Mouse (Mus musculus): Measurements from ENCODE around the gene Ndufa4l2. TPM values are rescaled to one million over a fixed set of nuclear protein-coding genes. Genes with fewer than 3 reads are reported as not detected.
A peak's percentile ranks its signal among the peaks of the same experiment; 100 is the strongest.

Ndufa4l2 gene
- total RNA-seq, 4 experiments from 2014 or later = 42.4 to 64.4 (median 50.7) TPM

- no peak for DNase-seq
Measured at GRCm38 (mm10) chr10:127526681-127527080, 11.9 kb downstream of the Ndufa4l2 start.

DNA sequence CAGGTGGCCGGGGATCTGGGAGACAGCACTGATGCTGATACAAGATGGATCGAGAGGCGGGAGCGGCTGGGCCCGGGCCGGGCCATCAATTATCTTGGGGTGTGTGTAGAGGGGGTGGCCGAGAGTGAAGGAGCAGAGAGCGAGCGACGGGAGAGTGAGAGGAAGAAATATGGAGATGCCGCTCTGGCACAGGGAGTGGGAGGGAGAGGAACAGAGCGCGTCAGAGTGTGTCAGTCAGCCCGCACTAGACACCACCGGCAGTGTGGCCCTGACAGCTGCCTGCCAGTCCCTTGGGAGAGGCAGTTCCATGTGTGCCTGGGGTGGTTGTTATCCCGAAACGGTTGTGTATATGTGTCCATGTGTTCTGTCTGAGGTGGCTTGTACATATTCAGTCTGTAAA lies 12.7 kb downstream of the Ndufa4l2 start:
- no peak for DNase-seq

DNA sequence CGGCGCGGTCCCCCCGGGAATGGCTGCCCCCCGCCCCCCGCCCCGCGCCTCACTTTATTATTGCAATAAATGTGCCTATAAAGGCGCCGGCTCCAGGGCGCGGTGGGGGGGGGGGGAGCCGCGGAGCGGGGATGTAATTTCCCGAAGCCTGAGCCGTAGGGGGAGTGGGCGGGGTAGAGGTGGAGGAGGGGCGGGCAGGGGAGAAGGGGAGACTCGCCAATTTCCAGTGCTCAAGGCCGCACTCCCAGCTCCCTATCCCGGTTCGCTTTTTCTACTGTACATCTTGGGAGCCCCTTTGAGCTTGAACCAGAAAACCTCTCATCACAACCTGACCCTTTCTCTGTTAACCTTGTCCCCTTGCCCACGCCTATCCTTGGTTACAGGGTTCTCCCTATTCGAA lies 16.2 kb downstream of the Ndufa4l2 start:
- no peak for DNase-seq

- DNase-seq = no peak
Measured at GRCm38 (mm10) chr10:127531548-127531947, 16.8 kb downstream of the Ndufa4l2 start.

DNA sequence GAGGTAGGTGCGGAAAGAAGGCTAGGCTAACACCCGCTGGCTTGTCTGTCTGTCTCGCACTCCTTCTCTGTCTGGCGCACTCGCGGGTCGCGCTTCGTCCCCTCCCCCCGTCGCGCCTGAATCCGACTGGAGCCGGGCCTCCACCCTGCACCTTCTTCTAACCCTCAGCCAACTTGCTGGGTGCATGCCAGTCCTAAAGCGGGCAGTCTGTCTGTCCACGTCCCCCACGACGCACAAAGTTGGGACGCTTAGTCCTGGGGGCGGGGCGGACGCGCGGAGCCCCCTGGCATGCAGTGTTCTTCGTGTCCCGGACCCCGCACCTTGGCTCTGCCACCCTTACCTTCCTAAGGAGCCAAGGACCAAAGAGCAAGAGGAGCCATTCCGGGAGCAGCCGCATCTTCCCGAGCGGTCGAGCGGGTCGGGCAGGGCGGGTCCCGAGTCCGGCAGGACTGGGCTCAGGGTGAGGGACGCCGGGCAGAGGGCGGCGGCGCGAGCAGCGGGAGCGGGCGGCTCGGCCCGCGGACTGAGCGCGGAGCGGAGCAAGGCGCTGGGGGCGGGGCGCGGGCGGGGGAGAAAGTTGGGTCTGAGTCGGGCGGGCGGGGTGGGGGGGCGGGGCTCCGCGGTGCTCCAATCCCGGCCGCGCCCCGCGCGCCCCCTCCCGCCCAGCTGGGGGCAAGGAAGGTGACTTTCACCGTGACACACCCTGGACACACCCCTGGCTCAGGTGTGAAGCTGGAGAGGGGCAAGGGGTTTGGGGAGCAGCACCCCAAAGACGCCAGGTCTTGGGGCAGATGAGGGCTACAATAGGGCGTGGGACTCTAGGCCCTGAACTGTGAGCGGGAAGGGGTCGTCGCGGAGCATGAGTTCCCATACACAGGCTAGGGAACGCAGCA lies 19.5 kb downstream of the Ndufa4l2 start, which contains the start of gene Nxph4:
Gene Nxph4 (minus strand): TSS at position 524 of the 893 bp plus-strand sequence.
- DNase-seq = no peak

- no peak for DNase-seq
Measured at GRCm38 (mm10) chr10:127534929-127535384, 20.2 kb downstream of the Ndufa4l2 start.

- no peak for DNase-seq
Measured at GRCm38 (mm10) chr10:127536586-127537314, 22.0 kb downstream of the Ndufa4l2 start.

- peak; percentile 57 for DNase-seq
Measured at GRCm38 (mm10) chr10:127537854-127538583, 23.3 kb downstream of the Ndufa4l2 start.

DNA sequence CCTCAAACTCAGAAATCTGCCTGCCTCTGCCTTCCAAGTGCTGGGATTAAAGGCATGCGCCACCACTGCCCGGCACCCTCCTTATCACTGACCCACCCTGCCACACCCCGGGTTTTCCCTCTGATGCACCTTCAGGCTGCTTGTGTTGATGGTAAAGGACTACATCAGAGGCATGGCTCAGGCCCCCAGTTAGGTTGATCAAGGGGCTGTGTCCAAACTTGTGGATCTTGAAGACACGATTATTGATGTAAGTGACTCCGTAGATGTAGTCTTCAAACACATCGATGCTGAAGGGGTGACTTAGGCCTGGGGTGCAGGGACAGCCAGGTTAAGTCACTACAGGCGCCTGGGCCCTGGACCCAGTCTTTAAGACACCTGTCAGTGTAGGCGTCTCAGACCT lies 26.7 kb downstream of the Ndufa4l2 start:
- no peak for DNase-seq

- DNase-seq = no peak
Measured at GRCm38 (mm10) chr10:127542084-127542483, 27.3 kb downstream of the Ndufa4l2 start.

GRCm38 (mm10) chr10:127542720-127543119 lies 28.0 kb downstream of the Ndufa4l2 start:
- no peak for DNase-seq

DNA sequence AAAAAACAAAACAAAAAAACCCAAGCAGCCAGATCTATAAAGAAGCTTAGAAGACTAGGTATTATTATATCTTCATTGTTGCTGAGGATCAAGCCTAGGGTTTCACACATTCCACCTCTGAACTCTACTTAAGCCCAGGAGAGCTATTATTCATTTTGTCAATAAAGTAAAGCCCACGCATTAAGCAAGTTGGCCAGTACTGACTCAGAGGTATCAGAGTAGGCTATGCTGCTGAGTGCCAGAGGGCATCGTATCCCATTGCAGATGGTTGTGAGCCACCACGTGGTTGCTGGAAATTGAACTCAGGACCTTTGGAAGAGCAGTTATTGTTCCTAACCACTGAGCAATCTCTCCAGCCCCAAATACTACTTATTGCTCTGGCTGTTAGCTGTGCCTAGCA lies 29.1 kb downstream of the Ndufa4l2 start:
- DNase-seq = no peak

DNA sequence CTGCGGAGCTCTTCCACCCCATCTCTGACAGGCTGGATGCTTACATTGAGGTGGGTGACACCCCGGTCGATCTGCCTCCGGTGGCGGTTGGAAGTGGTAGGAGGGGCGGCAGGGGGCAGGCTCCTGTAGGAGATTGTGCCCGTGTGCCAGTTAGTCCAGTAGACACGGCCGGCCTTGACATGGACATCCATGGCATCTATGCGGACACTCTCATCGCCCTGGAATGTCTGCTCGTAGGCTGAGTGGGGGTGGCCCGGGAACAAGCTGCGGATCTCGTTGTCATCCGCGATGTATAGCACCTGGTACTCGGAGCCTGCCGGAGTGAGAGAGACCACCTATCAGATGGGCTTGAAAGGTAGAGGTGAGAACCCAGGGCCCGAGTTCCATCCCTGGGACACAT lies 29.6 kb downstream of the Ndufa4l2 start:
- DNase-seq = no peak

DNA sequence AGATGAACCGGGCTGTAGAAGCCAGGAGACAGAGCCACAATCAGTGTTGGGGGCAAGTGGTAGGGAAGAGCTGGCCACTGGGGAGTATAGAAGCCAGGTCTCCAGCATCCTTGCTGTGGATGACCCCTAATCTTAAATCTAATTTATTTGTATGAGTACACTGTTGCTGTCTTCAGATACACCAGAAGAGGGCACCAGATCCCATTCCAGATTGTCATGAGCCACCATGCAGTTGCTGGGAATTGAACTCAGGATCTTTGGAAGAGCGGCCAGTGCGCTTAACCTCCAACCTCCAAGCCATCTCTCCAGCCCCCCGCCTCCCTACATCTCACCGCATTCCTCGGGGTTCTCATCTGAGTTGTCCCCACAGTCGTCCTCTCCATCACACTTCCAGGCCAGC lies 31.7 kb downstream of the Ndufa4l2 start:
- DNase-seq = no peak

GRCm38 (mm10) chr10:127548236-127548635 lies 33.5 kb downstream of the Ndufa4l2 start:
- no peak for DNase-seq

DNA sequence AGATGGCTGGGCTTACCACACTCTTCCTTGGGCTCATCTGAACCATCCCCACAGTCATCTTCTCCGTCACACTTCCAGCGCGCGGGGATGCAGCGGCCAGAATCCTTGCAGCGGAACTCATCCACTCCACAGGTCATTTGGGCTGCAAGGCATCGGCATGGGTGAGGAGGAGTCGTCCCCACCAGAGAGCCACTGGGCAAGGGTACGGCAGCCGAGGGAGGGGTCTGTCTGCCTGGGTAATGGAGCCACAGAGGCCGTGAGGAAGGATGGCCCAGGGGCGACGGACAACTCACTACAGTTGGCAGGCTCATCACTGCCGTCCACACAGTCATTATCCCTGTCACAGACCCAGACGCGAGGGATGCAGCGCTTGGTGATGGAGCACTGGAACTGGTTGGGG lies 35.1 kb downstream of the Ndufa4l2 start:
- no peak for DNase-seq

DNA sequence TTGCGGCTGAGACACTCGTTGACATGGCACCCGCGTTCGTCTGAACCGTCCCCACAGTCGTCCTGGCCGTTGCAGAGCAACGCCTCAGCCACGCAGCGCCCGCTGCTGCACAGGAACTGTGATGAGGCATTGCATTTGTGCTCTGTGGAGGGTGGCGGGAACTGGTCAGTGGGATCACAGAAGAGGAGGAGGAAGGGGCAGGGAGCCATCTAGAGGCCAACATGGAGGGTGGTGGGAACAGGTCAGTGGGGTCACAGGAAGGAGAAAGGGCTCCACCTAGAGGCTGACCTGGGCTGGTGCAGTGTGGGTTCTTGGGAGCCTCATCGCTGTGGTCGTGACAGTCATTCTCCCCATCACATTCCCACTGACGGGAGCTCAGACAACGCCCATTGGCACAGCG lies 40.9 kb downstream of the Ndufa4l2 start:
- DNase-seq = no peak

DNA sequence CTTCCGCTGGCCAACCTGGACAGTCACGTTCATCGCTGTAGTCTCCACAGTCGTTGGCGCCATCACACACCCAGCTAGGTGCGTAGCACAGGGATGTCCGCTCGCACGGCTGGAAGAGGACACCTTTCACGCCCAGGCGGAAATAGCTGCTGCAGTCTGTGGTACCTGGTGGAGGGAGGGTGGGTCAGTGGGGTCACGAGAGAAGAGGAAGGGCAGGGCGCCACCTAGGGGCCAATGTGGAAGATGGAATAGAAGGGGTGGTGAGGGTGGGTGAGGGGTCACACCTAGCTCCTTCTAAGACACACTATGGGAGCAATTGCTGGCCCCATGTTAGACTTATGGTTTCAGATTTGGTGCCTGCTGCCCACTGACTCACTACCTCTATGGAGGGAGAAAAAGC lies 42.6 kb downstream of the Ndufa4l2 start:
- DNase-seq = no peak

GRCm38 (mm10) chr10:127561145-127561544 lies 46.4 kb downstream of the Ndufa4l2 start:
- DNase-seq = no peak

DNA sequence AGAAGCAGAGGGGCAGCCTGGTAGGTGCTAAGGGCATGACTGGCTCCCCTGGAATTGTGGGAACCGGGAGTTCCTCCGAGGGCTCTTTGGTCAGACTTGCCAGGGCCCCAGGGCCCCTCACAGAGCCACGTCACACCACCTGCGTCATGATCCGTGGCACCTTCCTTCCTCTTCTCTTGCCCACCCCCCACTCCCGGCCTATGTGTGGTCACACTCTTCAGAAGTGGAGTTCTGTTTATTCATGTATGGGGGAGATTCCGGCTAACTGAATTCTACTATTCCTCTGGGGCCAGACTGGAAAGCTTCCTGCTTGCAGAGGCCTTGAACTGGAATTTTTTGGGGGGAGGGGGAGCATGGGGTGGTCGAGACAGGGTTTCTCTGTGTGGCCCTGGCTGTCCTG lies 49.1 kb downstream of the Ndufa4l2 start:
- DNase-seq = no peak

GRCm38 (mm10) chr10:127564301-127564700 lies 49.5 kb downstream of the Ndufa4l2 start:
- DNase-seq = no peak
